Mouse (Mus musculus): ENCODE measurements around the gene Ftcd.

DNA sequence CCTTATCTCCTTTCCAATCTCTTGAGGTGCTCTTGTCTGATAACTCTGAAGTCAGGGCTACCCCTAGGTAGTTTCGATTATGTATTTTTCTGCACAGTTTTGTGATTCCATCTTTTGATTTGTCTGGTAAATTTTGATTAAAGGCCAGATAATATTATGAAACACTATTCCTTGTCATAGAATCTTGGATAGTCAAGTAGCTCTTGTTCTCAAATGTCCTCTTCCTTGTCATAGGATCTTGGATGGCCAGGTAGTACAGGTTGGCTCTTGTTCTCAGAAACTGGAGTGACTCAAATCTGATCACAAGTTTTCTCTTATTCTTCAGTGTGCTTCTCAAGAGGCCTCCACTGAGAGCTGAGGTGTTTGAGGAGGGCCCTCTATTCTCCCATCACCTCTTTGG is 55.2 kb downstream of the Ftcd start:
- no peak for TF ChIP-seq TAL1 (IDR thresholded peaks at IDR 0.05; ENCODE audit: low read length)
- no peak for TF ChIP-seq GATA1 (IDR thresholded peaks at IDR 0.05; ENCODE audit: low read length)

Measured in erythroblast, embryonic 14.5 days (primary cell).